Mouse (Mus musculus) left cerebral cortex, adult 11 months (tissue): Measurements from ENCODE around the gene Tjp2.

Source experiments
- DNase-seq: peaks from one replicate; pipeline ENCODE4 v3.0.0; 2022; ENCODE audit warnings: low spot score

Gene Tjp2

DNA sequence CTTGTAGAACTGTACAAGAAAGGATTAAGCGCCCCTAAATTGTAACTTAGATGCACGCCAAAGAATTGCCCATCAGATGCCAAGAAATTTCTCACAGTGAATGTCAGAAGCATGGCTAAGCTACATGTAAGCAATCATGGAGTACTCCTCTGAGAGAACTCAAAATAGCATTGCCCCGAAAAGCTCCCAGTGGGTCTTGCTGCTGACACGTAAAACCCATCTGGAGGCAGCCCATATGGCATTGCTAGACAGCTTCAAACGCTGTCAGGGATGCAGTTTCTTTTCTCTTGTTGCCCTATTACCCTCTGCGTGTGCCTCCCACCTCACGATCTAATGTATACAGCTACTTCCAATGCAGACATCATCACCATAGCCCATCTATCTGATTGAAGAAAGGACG, 166.0 kb downstream of the Tjp2 start:
- DNase-seq = no peak

GRCm38 (mm10) chr19:24058021-24058420, 166.8 kb downstream of the Tjp2 start:
- no peak for DNase-seq

DNA sequence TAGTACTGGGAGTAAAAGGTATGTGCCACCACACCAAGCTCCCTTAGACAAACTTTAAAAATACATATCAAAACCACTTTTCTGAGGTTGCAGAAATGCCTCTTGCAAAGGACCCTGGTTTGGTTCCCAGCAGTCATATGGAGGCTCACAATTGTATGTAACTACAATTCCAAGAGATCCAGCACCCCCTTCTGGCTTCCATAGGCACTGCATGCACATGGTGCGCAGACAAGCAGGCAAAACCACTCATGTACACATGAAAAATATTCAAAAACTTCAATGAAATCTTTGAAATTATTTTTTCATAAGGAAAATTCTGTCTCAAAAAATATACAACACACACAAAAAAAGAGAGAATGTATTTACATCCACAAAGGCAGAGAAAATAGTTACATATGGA, 167.9 kb downstream of the Tjp2 start:
- DNase-seq = no peak

GRCm38 (mm10) chr19:24054904-24055303, 169.9 kb downstream of the Tjp2 start:
- no peak for DNase-seq

DNA sequence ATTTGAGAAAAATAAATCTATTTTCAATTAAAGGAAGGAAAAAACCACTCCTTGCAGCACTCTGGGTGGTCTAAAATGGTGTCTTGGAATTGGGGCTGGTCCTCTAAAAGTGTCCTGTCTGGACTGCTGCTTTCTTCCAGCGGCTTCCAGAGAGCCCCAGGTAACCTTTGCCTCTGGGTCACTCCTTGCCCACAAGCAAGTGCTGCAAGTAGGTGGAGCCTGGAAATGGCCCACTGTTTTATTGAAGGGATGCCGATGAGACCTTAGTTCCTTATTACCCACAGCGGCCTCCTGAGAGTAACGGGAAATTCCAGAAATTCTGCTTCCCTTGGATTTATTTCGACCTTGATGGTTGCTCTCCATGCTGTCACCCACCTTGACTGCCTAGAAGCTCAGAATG, 170.6 kb downstream of the Tjp2 start:
- DNase-seq = no peak

GRCm38 (mm10) chr19:24050514-24050913, 174.3 kb downstream of the Tjp2 start:
- no peak for DNase-seq

GRCm38 (mm10) chr19:24049329-24049728, 175.5 kb downstream of the Tjp2 start:
- DNase-seq = no peak

DNA sequence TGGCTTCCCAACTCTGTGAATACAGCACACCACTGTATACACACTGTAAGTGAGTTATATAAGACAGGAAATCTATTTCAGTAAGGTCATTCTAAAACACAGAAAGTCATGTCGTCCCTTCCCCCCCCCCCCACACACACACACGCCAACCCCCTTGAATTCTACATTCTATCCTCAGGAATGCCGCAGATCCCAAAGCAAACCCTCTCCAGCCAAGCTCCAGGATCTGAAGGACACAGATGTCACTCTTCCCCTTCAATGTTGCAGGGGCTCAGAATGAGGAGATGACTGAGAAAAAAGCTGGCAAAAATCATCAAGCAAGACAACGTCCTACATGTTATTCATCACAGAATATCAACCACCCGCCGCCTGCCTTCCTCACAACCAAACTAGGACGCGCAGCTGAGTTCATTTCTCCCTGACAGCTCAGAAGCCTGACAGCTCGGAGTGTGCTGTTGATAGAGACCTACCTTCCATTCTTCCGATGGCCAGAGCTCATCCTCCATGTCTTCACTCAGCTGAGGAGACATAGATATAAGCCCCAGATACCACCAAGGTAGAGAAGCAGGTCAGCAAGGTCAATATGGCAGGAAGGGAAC, 178.3 kb downstream of the Tjp2 start:
- no peak for DNase-seq
